ENCODE assay signal across 8 mouse cellular contexts in the genomic region with DNA sequence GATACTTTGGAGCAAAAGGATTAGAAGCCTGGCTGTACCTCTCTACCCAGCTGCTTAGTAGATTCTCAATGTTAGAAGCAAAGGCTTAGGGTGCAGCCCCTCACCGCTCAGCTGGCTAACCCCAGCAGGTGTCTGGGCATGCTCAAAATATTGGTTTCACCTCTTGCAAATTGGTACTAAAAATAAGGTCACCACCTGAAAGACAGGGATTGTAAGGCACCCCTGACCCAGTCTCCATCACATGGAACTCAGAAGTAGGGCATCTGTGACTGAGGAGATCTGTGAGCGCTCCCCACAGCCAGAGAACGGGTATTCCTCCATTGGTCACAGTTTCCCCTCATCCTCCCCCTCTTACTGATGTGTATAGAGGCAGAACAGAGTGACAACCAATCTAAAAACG. TPM values are rescaled to one million over a fixed set of nuclear protein-coding genes. Genes with fewer than 3 reads are reported as not detected.
A peak's percentile ranks its signal among the peaks of the same experiment; 100 is the strongest.
DNase-seq lines count a peak whose midpoint lies in the region; ATAC-seq and TF ChIP-seq lines count a peak whose summit lies in the region.

No protein-coding gene starts in this region.

- H3K4me2 ChIP-seq in heart, embryonic 14.5 days (ENCODE audit: low read length) = peak overlapping the region; percentile 92
- H3K4me2 ChIP-seq in hindbrain, embryonic 12.5 days (replicated peaks) = peak overlapping the region; percentile 89
- H3K4me2 ChIP-seq in midbrain, embryonic 11.5 days = peak overlapping the region; percentile 96

- peak overlapping the region; percentile 71 to 76 for H3K4me3 ChIP-seq in heart, embryonic 14.5 days (ENCODE audit: control insufficient read depth in 1 of 2, insufficient read depth in 1 of 2, low read depth in 1 of 2, low read length in 2 of 2)
- peak overlapping the region; percentile 90 for H3K4me3 ChIP-seq in G1E (ENCODE audit: low read depth, low read length)
- peak overlapping the region; percentile 90 for H3K4me3 ChIP-seq in hindbrain, embryonic 12.5 days
- peak overlapping the region; percentile 89 for H3K4me3 ChIP-seq in midbrain, embryonic 11.5 days (ENCODE audit: low read depth, low read length)

- no peaks in the 10 kb centered on the region for H3K27me3 ChIP-seq in heart, embryonic 14.5 days (ENCODE audit: control insufficient read depth, insufficient read depth, low read length)
- H3K27me3 ChIP-seq in G1E (ENCODE audit: insufficient read depth, low read length) = peaks cover 4% of the 10 kb centered on the region
- H3K27me3 ChIP-seq in hindbrain, embryonic 12.5 days = no peaks in the 10 kb centered on the region
- H3K27me3 ChIP-seq in midbrain, embryonic 11.5 days (ENCODE audit: control insufficient read depth, insufficient read depth, low read length) = no peaks in the 10 kb centered on the region

- peaks cover 25% of the 10 kb centered on the region for H3K36me3 ChIP-seq in heart, embryonic 14.5 days (ENCODE audit: control insufficient read depth, insufficient read depth, low read length)
- H3K36me3 ChIP-seq in G1E (replicated peaks) = peaks cover 42% of the 10 kb centered on the region
- H3K36me3 ChIP-seq in hindbrain, embryonic 12.5 days = peaks cover 38% of the 10 kb centered on the region
- H3K36me3 ChIP-seq in midbrain, embryonic 11.5 days (ENCODE audit: control insufficient read depth, insufficient read depth, low read length) = peaks cover 3% of the 10 kb centered on the region; the same call in 1 of the 2 replicates

- TF ChIP-seq CTCF in G1E (IDR thresholded peaks at IDR 0.05; ENCODE audit: low read depth, low read length) = no peak

- peak overlapping the region; percentile 95 for H3K9ac ChIP-seq in heart, embryonic 14.5 days (ENCODE audit: low read length)
- peak overlapping the region; percentile 92 for H3K9ac ChIP-seq in hindbrain, embryonic 12.5 days
- peak overlapping the region; percentile 91 for H3K9ac ChIP-seq in midbrain, embryonic 11.5 days (ENCODE audit: low read length)

- H3K27ac ChIP-seq in heart, embryonic 14.5 days (replicated peaks in 1 of 2; ENCODE audit: control insufficient read depth in 1 of 2, insufficient read depth in 1 of 2, low read depth in 2 of 2, low read length in 2 of 2) = peak overlapping the region in 1 of 2 experiments; percentile 68; a peak in 2 of 4 replicates
- H3K27ac ChIP-seq in hindbrain, embryonic 12.5 days = no peak overlapping the region; the same call in 1 of the 2 replicates
- H3K27ac ChIP-seq in midbrain, embryonic 11.5 days (ENCODE audit: low read depth, low read length) = no peak overlapping the region

- 71% methylated on average over 4 of the region's 4 CpGs for WGBS in heart, embryonic 14.5 days
- 68% methylated on average over 4 of the region's 4 CpGs for WGBS in hindbrain, embryonic 12.5 days
- WGBS in midbrain, embryonic 11.5 days = 66% methylated on average over 4 of the region's 4 CpGs

- ATAC-seq in heart, embryonic 14.5 days (ENCODE audit: insufficient number of reproducible peaks, insufficient read depth, low FRiP score, low read depth) = no peak
- no peak for ATAC-seq in G1E (ENCODE audit: extremely low read depth, insufficient number of reproducible peaks, low FRiP score, poor library complexity, severe bottlenecking)
- no peak for ATAC-seq in hindbrain, embryonic 12.5 days (ENCODE audit: low FRiP score)
- ATAC-seq in midbrain, embryonic 11.5 days (ENCODE audit: low FRiP score) = no peak

- H3K4me1 ChIP-seq in heart, embryonic 14.5 days (ENCODE audit: control insufficient read depth in 2 of 2, insufficient read depth in 2 of 2, low read length in 2 of 2) = peaks cover 15 to 22% of the 10 kb centered on the region in 2 experiments
- peaks cover 49% of the 10 kb centered on the region for H3K4me1 ChIP-seq in G1E (ENCODE audit: insufficient read depth, low read depth, low read length)
- H3K4me1 ChIP-seq in hindbrain, embryonic 12.5 days = peaks cover 30% of the 10 kb centered on the region
- H3K4me1 ChIP-seq in midbrain, embryonic 11.5 days (ENCODE audit: control insufficient read depth, insufficient read depth, low read length) = peaks cover 17% of the 10 kb centered on the region

- 0 out of 2 replicates have a peak, but pooled peaks cover 3% of the 10 kb centered on the region for H3K9me3 ChIP-seq in heart, embryonic 14.5 days (ENCODE audit: control insufficient read depth, low read length)
- H3K9me3 ChIP-seq in G1E (replicated peaks) = peaks cover 2% of the 10 kb centered on the region; the same call in 1 of the 2 replicates
- H3K9me3 ChIP-seq in hindbrain, embryonic 12.5 days (replicated peaks) = no peaks in the 10 kb centered on the region
- H3K9me3 ChIP-seq in midbrain, embryonic 11.5 days (ENCODE audit: control insufficient read depth, low read length) = no peaks in the 10 kb centered on the region; the same call in 1 of the 2 replicates

- no peak for DNase-seq in heart, adult 9 months (ENCODE audit: low spot score in 2 of 2)
- DNase-seq in G1E (ENCODE audit: low spot score) = no peak
- no peak for DNase-seq in midbrain, embryonic 11.5 days (ENCODE audit: low spot score, missing footprints)
- DNase-seq in cerebellum, adult 11-12 months = no peak
- DNase-seq in gastrocnemius, postnatal 25 days = no peak
- DNase-seq in right cerebral cortex, postnatal 4 days = no peak

RNA-seq across cellular contexts. Expression of a gene that starts 0.4 kb away (rescaled TPM):
- polyA plus RNA-seq in heart, embryonic 14.5 days (2014; fragmentation: Nextera tagmentation; extraction: Ambion mirVana) = 30.2 and 36.9 TPM in 2 replicates
- total RNA-seq in G1E (2014; fragmentation: Nextera tagmentation) (41.8 and 43.0 TPM in 2 replicates), G1E (2017) (4.9 and 5.0 TPM in 2 replicates)
- polyA plus RNA-seq in G1E (2012) = 5.5 and 6.3 TPM in 2 replicates
- 33.0 and 38.5 TPM in 2 replicates for polyA plus RNA-seq in hindbrain, embryonic 12.5 days (2016; fragmentation: Nextera tagmentation; extraction: Ambion mirVana)
- polyA plus RNA-seq in midbrain, embryonic 11.5 days (2014; fragmentation: Nextera tagmentation; extraction: Ambion mirVana) = 30.2 TPM in 2 replicates
- 10 to 100 TPM; 49.2 to 82.2 TPM for total RNA-seq in gastrocnemius, postnatal 25 days (2021)

RNA-seq across cellular contexts. Expression of a gene that starts 1.0 kb away (rescaled TPM):
- 120 and 121 TPM in 2 replicates for polyA plus RNA-seq in heart, embryonic 14.5 days (2014; fragmentation: Nextera tagmentation; extraction: Ambion mirVana)
- total RNA-seq in G1E (2014; fragmentation: Nextera tagmentation) (92.7 and 103 TPM in 2 replicates), G1E (2017) (22.1 and 23.2 TPM in 2 replicates)
- polyA plus RNA-seq in G1E (2012) = 31.7 and 37.1 TPM in 2 replicates
- 85.3 and 90.3 TPM in 2 replicates for polyA plus RNA-seq in hindbrain, embryonic 12.5 days (2016; fragmentation: Nextera tagmentation; extraction: Ambion mirVana)
- 129 and 130 TPM in 2 replicates for polyA plus RNA-seq in midbrain, embryonic 11.5 days (2014; fragmentation: Nextera tagmentation; extraction: Ambion mirVana)
- total RNA-seq in gastrocnemius, postnatal 25 days (2021) = 10 to 100 TPM; 52.0 to 61.0 TPM
